Mouse (Mus musculus): Measurements from ENCODE around the gene Higd1b. TPM values are rescaled to one million over a fixed set of nuclear protein-coding genes. Genes with fewer than 3 reads are reported as not detected.

Higd1b gene
- polyA plus RNA-seq, 1 experiment from 2014 or later = 10.5 TPM

DNA sequence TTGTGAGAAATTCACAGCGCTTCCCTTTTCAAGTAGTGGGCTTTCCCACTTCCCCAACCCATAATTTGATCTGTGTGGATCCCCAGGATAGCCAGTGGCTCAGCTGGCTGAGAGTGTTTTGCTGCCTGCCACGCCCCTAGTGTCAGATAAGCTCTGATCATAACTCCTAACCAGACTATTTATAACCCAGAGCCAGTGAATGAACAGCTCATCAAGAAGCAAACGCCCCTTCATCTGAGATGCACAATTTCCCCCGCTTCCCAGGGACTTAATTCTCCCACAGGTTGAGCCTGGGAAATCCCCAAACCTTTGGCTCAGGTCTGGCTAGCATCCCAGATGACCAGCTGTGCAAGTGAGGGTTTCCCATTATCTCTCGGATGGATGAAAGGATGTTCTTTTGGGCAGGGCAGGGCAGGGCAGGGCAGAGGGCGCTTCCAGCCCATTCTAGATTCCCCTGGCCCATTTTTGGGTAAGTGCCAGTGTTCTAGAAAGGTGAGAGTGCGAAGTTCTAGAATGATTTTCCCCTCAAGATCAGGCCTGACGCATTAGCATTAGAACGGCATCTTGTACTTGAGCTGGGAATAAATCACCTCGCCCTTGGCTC is 49.1 kb downstream of the Higd1b start, which contains the start of gene Fam187a:
Fam187a (plus strand) TSS at position 554 of the 604 bp plus-strand sequence.
- WGBS = 57% methylated on average over 10 of the region's 10 CpGs

DNA sequence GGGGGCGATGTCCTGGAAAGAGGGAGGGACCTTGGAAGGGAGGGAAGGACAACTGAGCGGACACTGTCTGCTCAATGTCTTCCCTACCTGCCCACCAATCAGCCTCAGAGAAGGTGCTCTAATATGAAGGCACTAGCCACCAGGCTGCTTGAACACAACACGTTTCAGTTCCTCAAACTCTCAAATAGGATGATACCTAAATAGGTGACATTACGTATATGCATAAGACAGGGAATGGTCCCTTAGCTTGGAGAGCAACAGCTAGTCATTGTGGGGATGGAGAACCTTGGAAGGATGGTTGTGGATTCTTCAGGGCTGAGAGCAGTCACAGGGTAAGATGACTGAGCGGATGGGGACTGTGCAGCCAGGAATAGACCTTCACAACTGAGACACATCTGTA is 51.8 kb downstream of the Higd1b start:
- WGBS = 87% methylated on average over 5 of the region's 5 CpGs
- H3K9me3 ChIP-seq (replicated peaks) = no peaks in the 10 kb centered on the region

More for the DNA sequence above, 49.1 kb downstream of the Higd1b start, which contains the start of gene Fam187a:
- Histone ChIP-seq H3K4me1 (peaks cover 24% of the 10 kb centered on the region), H3K9ac (replicated peaks) (no peak within 1 kb of the TSS), H3K4me2 (no peak within 1 kb of the TSS), H3K9me3 (replicated peaks) (no peaks in the 10 kb centered on the region), H3K4me3 (replicated peaks) (no peak within 1 kb of the TSS), H3K27ac (replicated peaks) (no peak within 1 kb of the TSS), H3K36me3 (no peaks in the 10 kb centered on the region), H3K27me3 (replicated peaks) (peaks cover 22% of the 10 kb centered on the region; the same call in 1 of the 2 replicates)
- ATAC-seq (ENCODE audit: low FRiP score) = no peak

More for the DNA sequence above, 51.8 kb downstream of the Higd1b start:
- peaks cover 37% of the 10 kb centered on the region for H3K27me3 ChIP-seq (replicated peaks)
- no peak overlapping the region for H3K9ac ChIP-seq (replicated peaks)
- H3K4me3 ChIP-seq (replicated peaks) = no peak overlapping the region
- peaks cover 11% of the 10 kb centered on the region for H3K4me1 ChIP-seq
- no peak overlapping the region for H3K4me2 ChIP-seq
- H3K36me3 ChIP-seq = no peaks in the 10 kb centered on the region
- H3K27ac ChIP-seq (replicated peaks) = no peak overlapping the region
- no peak for ATAC-seq (ENCODE audit: low FRiP score)

Other genes with a start within 250 kb of the Higd1b start
- 8.0 and 10.8 TPM in 2 replicates for gene Fzd2, start 231.5 kb upstream of the Higd1b start, polyA plus RNA-seq (2015; fragmentation: Nextera tagmentation; extraction: Ambion mirVana)
- 0.19 and 0.27 TPM in 2 replicates for gene Meioc, start 172.1 kb upstream of the Higd1b start, polyA plus RNA-seq (2015; fragmentation: Nextera tagmentation; extraction: Ambion mirVana)
- 37.4 and 38.2 TPM in 2 replicates for gene Ccdc43, start 138.1 kb upstream of the Higd1b start, polyA plus RNA-seq (2015; fragmentation: Nextera tagmentation; extraction: Ambion mirVana)
- 28.3 and 34.0 TPM in 2 replicates for gene Adam11, start 74.4 kb upstream of the Higd1b start, polyA plus RNA-seq (2015; fragmentation: Nextera tagmentation; extraction: Ambion mirVana)
- 31.9 and 32.8 TPM in 2 replicates for gene Gjc1, start 16.1 kb upstream of the Higd1b start, polyA plus RNA-seq (2015; fragmentation: Nextera tagmentation; extraction: Ambion mirVana)
- gene Eftud2, start 45.1 kb downstream of the Higd1b start, polyA plus RNA-seq (2015; fragmentation: Nextera tagmentation; extraction: Ambion mirVana) = 121 and 147 TPM in 2 replicates
- gene Ccdc103, start 45.4 kb downstream of the Higd1b start, polyA plus RNA-seq (2015; fragmentation: Nextera tagmentation; extraction: Ambion mirVana) = 1.5 and 1.7 TPM in 2 replicates
- gene Fam187a, start 49.3 kb downstream of the Higd1b start, polyA plus RNA-seq (2015; fragmentation: Nextera tagmentation; extraction: Ambion mirVana) = not detected in 2 replicates
- gene Gfap, start 65.1 kb downstream of the Higd1b start, polyA plus RNA-seq (2015; fragmentation: Nextera tagmentation; extraction: Ambion mirVana) = 2.4 and 4.2 TPM in 2 replicates
- gene Kif18b, start 89.3 kb downstream of the Higd1b start, polyA plus RNA-seq (2015; fragmentation: Nextera tagmentation; extraction: Ambion mirVana) = 1.9 and 3.9 TPM in 2 replicates
- gene C1ql1, start 110.8 kb downstream of the Higd1b start, polyA plus RNA-seq (2015; fragmentation: Nextera tagmentation; extraction: Ambion mirVana) = 4.4 TPM in 2 replicates
- 33.8 and 39.3 TPM in 2 replicates for gene Nmt1, start 192.3 kb downstream of the Higd1b start, polyA plus RNA-seq (2015; fragmentation: Nextera tagmentation; extraction: Ambion mirVana)
- 149 and 153 TPM in 2 replicates for gene Dcakd, start 192.5 kb downstream of the Higd1b start, polyA plus RNA-seq (2015; fragmentation: Nextera tagmentation; extraction: Ambion mirVana)

Data from neural tube, embryonic 15.5 days (tissue).